Mouse (Mus musculus) cortical plate, adult 2 months (tissue): ENCODE data around the gene Cfap46.

Experiments used
- CTCF ChIP-seq: fragments of 200-500 bp; IDR thresholded peaks from 2 replicates; pipeline ENCODE4 v1.5.1; 2011; ENCODE audit warnings: mild to moderate bottlenecking, control low read depth, low read length; ENCODE audit not compliant: insufficient read depth; ENCODE audit errors: extremely low read depth
- POLR2A ChIP-seq: fragments of 200-500 bp; IDR thresholded peaks from 2 replicates; pipeline ENCODE4 v1.6.1; 2011; ENCODE audit warnings: mild to moderate bottlenecking, low read length, control low read depth; ENCODE audit not compliant: insufficient read depth; ENCODE audit errors: extremely low read depth

GRCm38 (mm10) chr7:139717781-139718180 lies 34.2 kb upstream of the Cfap46 start:
- no peak for TF ChIP-seq CTCF
- TF ChIP-seq POLR2A, result no peak
